ENCODE assay signal across 7 mouse cellular contexts in the genomic region with DNA sequence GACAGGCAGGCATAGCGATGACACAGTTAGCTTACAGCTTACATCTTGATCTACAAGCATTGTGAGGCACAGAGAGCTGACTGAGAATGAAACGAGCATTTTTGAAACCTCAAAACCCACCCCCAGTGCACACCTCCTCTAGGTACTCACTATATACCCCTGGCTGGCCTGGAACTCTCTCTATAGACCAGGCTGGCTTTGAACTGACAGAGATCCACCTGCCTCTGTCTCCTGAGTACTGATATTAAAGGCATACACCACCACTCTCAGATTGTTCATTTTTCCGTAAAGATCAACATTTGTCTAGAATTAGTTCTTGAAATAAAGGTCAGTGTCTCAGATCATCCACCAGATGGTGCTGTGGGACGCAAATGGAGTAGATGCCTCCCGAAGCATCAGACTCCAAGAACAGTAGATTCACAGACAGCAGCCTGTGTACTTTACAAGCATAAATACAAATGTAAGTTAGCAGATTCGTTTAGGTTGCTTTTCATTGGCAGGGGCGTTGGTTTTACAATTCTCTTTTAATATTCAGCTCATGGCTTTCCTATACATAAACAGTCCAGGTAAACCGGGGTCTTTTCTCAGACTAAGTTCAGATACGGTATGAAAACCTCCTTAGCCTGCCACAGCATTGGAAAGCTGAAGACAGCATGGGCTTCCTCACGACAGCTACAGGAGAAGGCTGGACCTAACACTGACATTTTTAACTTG. TPM values are rescaled to one million over a fixed set of nuclear protein-coding genes. Genes with fewer than 3 reads are reported as not detected.
DNase-seq lines count a peak whose midpoint lies in the region; ATAC-seq and TF ChIP-seq lines count a peak whose summit lies in the region.

No protein-coding gene starts in this region.

- peak; percentile 86 for TF ChIP-seq CTCF in Patski (IDR thresholded peaks at IDR 0.05)

- no peaks in the 10 kb centered on the region for H3K9me3 ChIP-seq in forebrain, embryonic 12.5 days
- H3K9me3 ChIP-seq in hindbrain, embryonic 10.5 days = no peaks in the 10 kb centered on the region

- H3K4me2 ChIP-seq in forebrain, embryonic 12.5 days = peak overlapping the region; percentile 48

- in situ Hi-C loops in Patski (cut with MboI; ENCODE audit: low pct_unique_long_range_greater_than_20kb) = loop anchor here (5.0 to 25.0 kb wide), 4 partner anchors 67 to 855 kb away; a partner anchor contains a TSS

- H3K36me3 ChIP-seq in forebrain, embryonic 12.5 days (replicated peaks) = no peaks in the 10 kb centered on the region
- H3K36me3 ChIP-seq in hindbrain, embryonic 10.5 days = no peaks in the 10 kb centered on the region

- 0 out of 2 replicates have a peak overlapping the region, but pooled peaks have one; percentile 33 for H3K9ac ChIP-seq in forebrain, embryonic 12.5 days

- CTCF ChIA-PET in Patski (lab: Charles Lee) = interaction anchor here (0.7 to 1.8 kb wide), 12 partner anchors 11 to 85 kb away, joined by 3 to 6 read pairs (median 4); a partner anchor contains a TSS

- ATAC-seq in Patski = no peak
- ATAC-seq in cerebellum, adult (ENCODE audit: insufficient number of reproducible peaks, low FRiP score, low TSS enrichment) = peak; percentile 83
- ATAC-seq in forebrain, embryonic 12.5 days (ENCODE audit: low FRiP score) = peak; percentile 65; the same call in 1 of the 2 replicates

- H3K4me1 ChIP-seq in forebrain, embryonic 12.5 days = peaks cover 8% of the 10 kb centered on the region; the same call in 1 of the 2 replicates
- H3K4me1 ChIP-seq in hindbrain, embryonic 10.5 days (replicated peaks) = peaks cover 8% of the 10 kb centered on the region

- 17% methylated on average over 10 of the region's 10 CpGs for WGBS in forebrain, embryonic 12.5 days
- WGBS in hindbrain, embryonic 10.5 days = 21% methylated on average over 10 of the region's 10 CpGs

- no peaks in the 10 kb centered on the region for H3K27me3 ChIP-seq in Patski
- 0 out of 2 replicates have a peak, but pooled peaks cover 2% of the 10 kb centered on the region for H3K27me3 ChIP-seq in forebrain, embryonic 12.5 days
- H3K27me3 ChIP-seq in hindbrain, embryonic 10.5 days (ENCODE audit: insufficient read depth, poor library complexity, severe bottlenecking) = peaks cover 10% of the 10 kb centered on the region; the same call in 1 of the 2 replicates

- peak overlapping the region; percentile 17 for H3K4me3 ChIP-seq in forebrain, embryonic 12.5 days (replicated peaks)
- H3K4me3 ChIP-seq in hindbrain, embryonic 10.5 days = peak overlapping the region; percentile 36

- H3K27ac ChIP-seq in forebrain, embryonic 12.5 days = no peak overlapping the region
- H3K27ac ChIP-seq in hindbrain, embryonic 10.5 days = peak overlapping the region; percentile 35; the same call in 1 of the 2 replicates

- POLR2A ChIA-PET in Patski (lab: Charles Lee) = no interaction called here

- no peak for DNase-seq in Patski (ENCODE audit: low read depth, low spot score)
- peak; percentile 64 for DNase-seq in hindbrain, embryonic 10.5 days (ENCODE audit: low spot score)
- DNase-seq in layer of hippocampus, adult 8-10 months (ENCODE audit: low spot score in 2 of 2) = peak; percentile 62 to 65
- DNase-seq in lung, postnatal 14 days = peak; percentile 82
- peak; percentile 74 for DNase-seq in right cerebral cortex, adult 18-20 months

RNA-seq across cellular contexts. Expression of a gene that starts 12.9 kb away (rescaled TPM):
- 91.7 TPM for polyA plus RNA-seq in Patski (2021)
- 297 and 310 TPM in 2 replicates for polyA plus RNA-seq in forebrain, embryonic 12.5 days (2016; fragmentation: Nextera tagmentation; extraction: Ambion mirVana)
- polyA plus RNA-seq in hindbrain, embryonic 10.5 days (2016; fragmentation: Nextera tagmentation; extraction: Ambion mirVana) = 142 and 175 TPM in 2 replicates
- total RNA-seq in layer of hippocampus, adult 8-10 months (2022) = 100 to 1,000 TPM; 230 to 253 (median 230) TPM

RNA-seq across cellular contexts. Expression of a gene that starts 35.1 kb away (rescaled TPM):
- 5.1 TPM for polyA plus RNA-seq in Patski (2021)
- polyA plus RNA-seq in forebrain, embryonic 12.5 days (2016; fragmentation: Nextera tagmentation; extraction: Ambion mirVana) = 11.4 and 12.2 TPM in 2 replicates
- 8.5 and 11.8 TPM in 2 replicates for polyA plus RNA-seq in hindbrain, embryonic 10.5 days (2016; fragmentation: Nextera tagmentation; extraction: Ambion mirVana)
- total RNA-seq in layer of hippocampus, adult 8-10 months (2022) = 1 to 10 TPM; 3.4 to 4.2 (median 3.9) TPM
